Mouse (Mus musculus) heart, embryonic 14.5 days (tissue): ENCODE results near the gene Dop1a. TPM values are rescaled to one million over a fixed set of nuclear protein-coding genes. Genes with fewer than 3 reads are reported as not detected.

Source experiments
- ATAC-seq: fragments of 200-750 bp; cut with Nextera tagmentation; 2 replicates; pipeline ENCODE4 v1.8.0; 2017; ENCODE audit warnings: low read depth, moderate TSS enrichment; ENCODE audit not compliant: insufficient number of reproducible peaks, insufficient read depth, low FRiP score
- H3K27ac ChIP-seq, 2 experiments: fragments of 200-500 bp in 1 of 2; fragments of 300-500 bp in 1 of 2; sonication (generic) in 1 of 2; replicated peaks in 1 of 2; 2 replicates each; pipeline ENCODE4 v1.5.1; 2012 to 2014; ENCODE audit warnings: low read depth in 2 of 2, low read length in 2 of 2, control low read depth in 1 of 2, mild to moderate bottlenecking in 1 of 2, mixed read lengths in 1 of 2; ENCODE audit not compliant: control insufficient read depth in 1 of 2, insufficient read depth in 1 of 2
- H3K27me3 ChIP-seq: fragments of 300-500 bp; sonication (generic); 2 replicates; pipeline ENCODE4 v1.6.1; 2014; ENCODE audit warnings: mild to moderate bottlenecking, low read length, control low read depth; ENCODE audit not compliant: control insufficient read depth, insufficient read depth
- H3K36me3 ChIP-seq: fragments of 300-500 bp; sonication (generic); 2 replicates; pipeline ENCODE4 v1.6.1; 2014; ENCODE audit warnings: mild to moderate bottlenecking, control low read depth, low read length, mixed read lengths; ENCODE audit not compliant: control insufficient read depth, insufficient read depth
- H3K4me1 ChIP-seq, 2 experiments: fragments of 200-500 bp in 1 of 2; fragments of 300-500 bp in 1 of 2; sonication (generic) in 1 of 2; 2 replicates each; pipeline ENCODE4 v1.6.1; 2012 to 2014; ENCODE audit warnings: low read length in 2 of 2, control low read depth in 1 of 2, mixed read lengths in 1 of 2; ENCODE audit not compliant: control insufficient read depth in 2 of 2, insufficient read depth in 2 of 2
- H3K4me2 ChIP-seq: fragments of 300-500 bp; sonication (generic); 2 replicates; pipeline ENCODE4 v1.6.1; 2014; ENCODE audit warnings: mild to moderate bottlenecking, low read length
- H3K4me3 ChIP-seq, 2 experiments: fragments of 200-500 bp in 1 of 2; fragments of 300-500 bp in 1 of 2; sonication (generic) in 1 of 2; 2 replicates each; pipeline ENCODE4 v1.5.1; 2012 to 2014; ENCODE audit warnings: low read length in 2 of 2, mild to moderate bottlenecking in 2 of 2, control low read depth in 1 of 2, low read depth in 1 of 2, moderate library complexity in 1 of 2; ENCODE audit not compliant: control insufficient read depth in 1 of 2, insufficient read depth in 1 of 2
- H3K9ac ChIP-seq: fragments of 300-500 bp; sonication (generic); 2 replicates; pipeline ENCODE4 v1.6.1; 2014; ENCODE audit warnings: mild to moderate bottlenecking, low read length
- H3K9me3 ChIP-seq: fragments of 300-500 bp; sonication (generic); 2 replicates; pipeline ENCODE4 v1.6.1; 2016; ENCODE audit warnings: low read length, control low read depth; ENCODE audit not compliant: control insufficient read depth
- WGBS: fragments of 180-500 bp; shearing (Covaris S2); extraction: QIAGEN DNeasy Blood & Tissue Kit; methylation state at CpG from one replicate; pipeline ENCODE4 v1.1.7; 2014; 5-methylcytosine and 5-hydroxymethylcytosine counted together
- polyA plus RNA-seq: library from polyadenylated mRNA; unstranded; fragments of >200 nt; fragmentation: Nextera tagmentation; extraction: Ambion mirVana; gene quantifications from 2 replicates; pipeline ENCODE4 v1.2.1, GENCODE M21; 2014

Gene Dop1a
- polyA plus RNA-seq, 1 experiment from 2014 or later, result 16.5 TPM

- peak; percentile 81 for ATAC-seq
- H3K9me3 ChIP-seq, result no peaks in the 10 kb centered on the region
- WGBS, result 2% methylated on average over 70 of the region's 70 CpGs
- H3K36me3 ChIP-seq, result no peaks in the 10 kb centered on the region
- H3K4me3 ChIP-seq, result peak within 1 kb of the TSS; percentile 70 to 80
- peak within 1 kb of the TSS; percentile 65 to 71; a peak in 2 of 4 replicates for H3K27ac ChIP-seq
- H3K4me1 ChIP-seq, result peaks cover 0 to 6% of the 10 kb centered on the region in 2 experiments; a peak in 1 of 4 replicates
- H3K4me2 ChIP-seq, result peak within 1 kb of the TSS; percentile 75
- peak within 1 kb of the TSS; percentile 84 for H3K9ac ChIP-seq
- H3K27me3 ChIP-seq, result peaks cover 7% of the 10 kb centered on the region
These were observed 2.5 kb upstream of the Dop1a start, which contains the start of gene Ube2cbp for GRCm38 (mm10) chr9:86464151-86465105. TSS of gene Ube2cbp (minus strand) at chr9:86464950.

GRCm38 (mm10) chr9:86475956-86476355 lies 9.0 kb downstream of the Dop1a start:
- Histone ChIP-seq H3K9me3 (no peaks in the 10 kb centered on the region), H3K4me2 (no peak overlapping the region), H3K36me3 (no peaks in the 10 kb centered on the region), H3K4me1 (peaks cover 5 to 13% of the 10 kb centered on the region in 2 experiments; a peak in 3 of 4 replicates), H3K4me3 (no peak overlapping the region), H3K9ac (no peak overlapping the region), H3K27me3 (no peaks in the 10 kb centered on the region), H3K27ac (no peak overlapping the region)
- ATAC-seq, result no peak
- 92% methylated on average over 4 of the region's 4 CpGs for WGBS

GRCm38 (mm10) chr9:86476763-86477162 lies 9.8 kb downstream of the Dop1a start:
- H3K36me3 ChIP-seq, result no peaks in the 10 kb centered on the region
- no peak overlapping the region for H3K4me2 ChIP-seq
- no peak overlapping the region for H3K4me3 ChIP-seq
- 77% methylated on average over 5 of the region's 5 CpGs for WGBS
- no peaks in the 10 kb centered on the region for H3K9me3 ChIP-seq
- H3K9ac ChIP-seq, result no peak overlapping the region
- no peak overlapping the region for H3K27ac ChIP-seq
- ATAC-seq, result no peak
- H3K27me3 ChIP-seq, result no peaks in the 10 kb centered on the region
- peaks cover 5 to 13% of the 10 kb centered on the region in 2 experiments; a peak in 3 of 4 replicates for H3K4me1 ChIP-seq

- no peak overlapping the region for H3K9ac ChIP-seq
- H3K4me3 ChIP-seq, result no peak overlapping the region
- H3K9me3 ChIP-seq, result no peaks in the 10 kb centered on the region
- H3K27ac ChIP-seq, result no peak overlapping the region
- H3K27me3 ChIP-seq, result no peaks in the 10 kb centered on the region
- H3K36me3 ChIP-seq, result no peaks in the 10 kb centered on the region
- H3K4me2 ChIP-seq, result peak overlapping the region; percentile 7; the same call in 1 of the 2 replicates
- ATAC-seq, result no peak
- peaks cover 5 to 13% of the 10 kb centered on the region in 2 experiments; a peak in 3 of 4 replicates for H3K4me1 ChIP-seq
- WGBS, result 47% methylated on average over 5 of the region's 5 CpGs
These were observed 11.6 kb downstream of the Dop1a start for GRCm38 (mm10) chr9:86478414-86479093.

- Histone ChIP-seq H3K36me3 (no peaks in the 10 kb centered on the region), H3K4me2 (no peak overlapping the region), H3K27me3 (no peaks in the 10 kb centered on the region), H3K4me3 (no peak overlapping the region), H3K4me1 (peaks cover 5 to 11% of the 10 kb centered on the region in 2 experiments; a peak in 3 of 4 replicates), H3K27ac (no peak overlapping the region), H3K9me3 (no peaks in the 10 kb centered on the region), H3K9ac (no peak overlapping the region)
- 72% methylated on average over 1 of the region's 1 CpGs for WGBS
- ATAC-seq, result no peak
These were observed 15.3 kb downstream of the Dop1a start for GRCm38 (mm10) chr9:86482236-86482635.

GRCm38 (mm10) chr9:86491740-86492139 lies 24.8 kb downstream of the Dop1a start:
- no peak overlapping the region for H3K27ac ChIP-seq
- H3K4me2 ChIP-seq, result no peak overlapping the region
- H3K9me3 ChIP-seq, result no peaks in the 10 kb centered on the region
- H3K27me3 ChIP-seq, result no peaks in the 10 kb centered on the region
- no peak for ATAC-seq
- no peak overlapping the region for H3K9ac ChIP-seq
- 95% methylated on average over 2 of the region's 2 CpGs for WGBS
- no peaks in the 10 kb centered on the region for H3K4me1 ChIP-seq
- H3K36me3 ChIP-seq, result peaks cover 45% of the 10 kb centered on the region
- H3K4me3 ChIP-seq, result no peak overlapping the region

GRCm38 (mm10) chr9:86496261-86496660 lies 29.3 kb downstream of the Dop1a start:
- WGBS, result 90% methylated on average over 4 of the region's 4 CpGs
- no peaks in the 10 kb centered on the region for H3K4me1 ChIP-seq
- H3K27me3 ChIP-seq, result no peaks in the 10 kb centered on the region
- no peaks in the 10 kb centered on the region for H3K9me3 ChIP-seq
- H3K9ac ChIP-seq, result no peak overlapping the region
- no peak overlapping the region for H3K4me2 ChIP-seq
- H3K36me3 ChIP-seq, result peaks cover 51% of the 10 kb centered on the region
- ATAC-seq, result no peak
- H3K4me3 ChIP-seq, result no peak overlapping the region
- H3K27ac ChIP-seq, result no peak overlapping the region
